Mouse (Mus musculus) bone marrow, adult 2 months (tissue): ENCODE measurements around the gene Ttpal.

ENCODE experiments used
- CTCF ChIP-seq: fragments of 200-500 bp; IDR thresholded peaks from 2 replicates; pipeline ENCODE4 v1.5.1; 2011; ENCODE audit warnings: low read length, control low read depth; ENCODE audit not compliant: control insufficient read depth, insufficient read depth
- POLR2A ChIP-seq: fragments of 200-500 bp; IDR thresholded peaks from 2 replicates; pipeline ENCODE4 v1.6.1; 2011; ENCODE audit warnings: low read depth, mild to moderate bottlenecking, control low read depth, low read length, borderline replicate concordance; ENCODE audit not compliant: control insufficient read depth

GRCm38 (mm10) chr2:163620451-163620850 is 18.3 kb downstream of the Ttpal start:
- TF ChIP-seq CTCF, result no peak
- TF ChIP-seq POLR2A, result no peak
